Mouse (Mus musculus) cerebellum, adult 2 months (tissue): ENCODE measurements around the gene Twf2. TPM values are rescaled to one million over a fixed set of nuclear protein-coding genes. Genes with fewer than 3 reads are reported as not detected.

Experiments
- DNase-seq, 2 experiments: peaks; one replicate each; pipeline ENCODE4 v3.0.0; 2021
- H3K27ac ChIP-seq: fragments of 200-500 bp; 2 replicates; pipeline ENCODE4 v1.5.1; 2012; ENCODE audit warnings: low read length, control low read depth, inconsistent platforms; ENCODE audit not compliant: insufficient read depth
- H3K27me3 ChIP-seq: fragments of 200-500 bp; 2 replicates; pipeline ENCODE4 v1.6.1; 2012; ENCODE audit warnings: inconsistent platforms, mild to moderate bottlenecking, low read length, moderate library complexity; ENCODE audit not compliant: control insufficient read depth, insufficient read depth
- H3K4me1 ChIP-seq: fragments of 200-500 bp; 2 replicates; pipeline ENCODE4 v1.6.1; 2011; ENCODE audit warnings: low read length; ENCODE audit not compliant: control insufficient read depth, insufficient read depth
- H3K4me3 ChIP-seq: fragments of 200-500 bp; replicated peaks from 2 replicates; pipeline ENCODE3; 2011; ENCODE audit warnings: mild to moderate bottlenecking, low read depth, low read length, control low read depth; ENCODE audit not compliant: insufficient read depth
- CTCF ChIP-seq: fragments of 200-500 bp; IDR thresholded peaks from 2 replicates; pipeline ENCODE4 v1.5.1; 2011; ENCODE audit warnings: low read depth, mild to moderate bottlenecking, control low read depth, low read length, moderate library complexity, borderline replicate concordance; ENCODE audit not compliant: insufficient read depth
- POLR2A ChIP-seq: fragments of 200-500 bp; IDR thresholded peaks from 2 replicates; pipeline ENCODE4 v1.6.1; 2011; ENCODE audit warnings: low read length, control low read depth, borderline replicate concordance; ENCODE audit not compliant: insufficient read depth
- whole genome bisulfite sequencing: fragments of 180-500 bp; shearing (Covaris S2); methylation state at CpG from one replicate; pipeline ENCODE4 v1.1.7; 2018; 5-methylcytosine and 5-hydroxymethylcytosine counted together
- polyA plus RNA-seq: library from polyadenylated mRNA; depleted of rRNA; stranded (reverse); fragments of >200 nt; gene quantifications from 2 replicates; pipeline ENCODE4 v1.2.3, GENCODE M21; 2012

Twf2 gene
- polyA plus RNA-seq, 1 experiment: 54.7 TPM

- TF ChIP-seq POLR2A: no peak
- no peak for TF ChIP-seq CTCF
- Histone ChIP-seq H3K4me3 (no peak overlapping the region), H3K27me3 (no peaks in the 10 kb centered on the region), H3K27ac (no peak overlapping the region), H3K4me1 (no peaks in the 10 kb centered on the region)
- 67% methylated on average over 8 of the region's 8 CpGs for WGBS
- no peak for DNase-seq
Measured at GRCm38 (mm10) chr9:106220894-106221523, 18.1 kb downstream of the Twf2 start.

GRCm38 (mm10) chr9:106222261-106222851 lies 19.4 kb downstream of the Twf2 start, which contains the start of gene Tlr9:
Gene Tlr9 (plus strand): TSS chr9:106222598.
- Histone ChIP-seq H3K27ac (no peak within 1 kb of the TSS), H3K4me3 (no peak within 1 kb of the TSS), H3K27me3 (no peaks in the 10 kb centered on the region), H3K4me1 (0 out of 2 replicates have a peak, but pooled peaks cover 4% of the 10 kb centered on the region)
- no peak for TF ChIP-seq POLR2A
- TF ChIP-seq CTCF: no peak
- DNase-seq: no peak
- WGBS: 70% methylated on average over 4 of the region's 4 CpGs

GRCm38 (mm10) chr9:106222994-106223393 lies 20.1 kb downstream of the Twf2 start:
- no peak overlapping the region for H3K27ac ChIP-seq
- 0 out of 2 replicates have a peak, but pooled peaks cover 4% of the 10 kb centered on the region for H3K4me1 ChIP-seq
- 94% methylated on average over 4 of the region's 4 CpGs for WGBS
- H3K27me3 ChIP-seq: no peaks in the 10 kb centered on the region
- no peak overlapping the region for H3K4me3 ChIP-seq
- no peak for DNase-seq
- no peak for TF ChIP-seq POLR2A
- no peak for TF ChIP-seq CTCF

- 55% methylated on average over 24 of the region's 24 CpGs for WGBS
- no peak overlapping the region for H3K27ac ChIP-seq
Measured at GRCm38 (mm10) chr9:106225469-106226150, 22.7 kb downstream of the Twf2 start.

GRCm38 (mm10) chr9:106226151-106226682 lies 23.3 kb downstream of the Twf2 start:
- peak overlapping the region; percentile 55 for H3K4me3 ChIP-seq
- no peak overlapping the region for H3K27ac ChIP-seq
- WGBS: 10% methylated on average over 34 of the region's 34 CpGs
- TF ChIP-seq CTCF (no peak), POLR2A (no peak)
- peak; percentile 32 to 45 for DNase-seq
- H3K27me3 ChIP-seq: no peaks in the 10 kb centered on the region
- H3K4me1 ChIP-seq: 0 out of 2 replicates have a peak, but pooled peaks cover 4% of the 10 kb centered on the region

More at GRCm38 (mm10) chr9:106225469-106226150, 22.7 kb downstream of the Twf2 start:
- Histone ChIP-seq H3K4me1 (0 out of 2 replicates have a peak, but pooled peaks cover 4% of the 10 kb centered on the region), H3K4me3 (peak overlapping the region; percentile 55), H3K27me3 (no peaks in the 10 kb centered on the region)
- DNase-seq: no peak
- TF ChIP-seq POLR2A (no peak), CTCF (no peak)

GRCm38 (mm10) chr9:106227790-106228429 lies 25.0 kb downstream of the Twf2 start:
- DNase-seq: no peak
- Histone ChIP-seq H3K27me3 (no peaks in the 10 kb centered on the region), H3K27ac (no peak overlapping the region), H3K4me3 (no peak overlapping the region), H3K4me1 (0 out of 2 replicates have a peak, but pooled peaks cover 4% of the 10 kb centered on the region)
- TF ChIP-seq CTCF (no peak), POLR2A (no peak)
- 87% methylated on average over 8 of the region's 8 CpGs for WGBS

GRCm38 (mm10) chr9:106230051-106230733 lies 27.3 kb downstream of the Twf2 start:
- H3K27ac ChIP-seq: no peak overlapping the region
- 82% methylated on average over 9 of the region's 9 CpGs for WGBS
- no peaks in the 10 kb centered on the region for H3K27me3 ChIP-seq
- 0 out of 2 replicates have a peak, but pooled peaks cover 4% of the 10 kb centered on the region for H3K4me1 ChIP-seq
- TF ChIP-seq CTCF (no peak), POLR2A (no peak)
- DNase-seq: no peak
- no peak overlapping the region for H3K4me3 ChIP-seq
